Comparison of ENCODE assay signal across 15 mouse cellular contexts in genomic region chr10:99410754-99411153, GRCm38 (mm10).
DNase-seq lines count a peak whose midpoint lies in the region; ATAC-seq lines count a peak whose summit lies in the region.
"Had no signal": no experiment of that assay in that cellular context is flagged by ENCODE, and none has a peak within 500 bp of the region (broad histone marks: within the 10 kb centered on the region; RNA-seq: fewer than 3 reads in every experiment).

No protein-coding gene starts in this region.

- 27% methylated on average over 3 of the region's 3 CpGs for WGBS in heart, embryonic 11.5 days (ENCODE audit: insufficient replicate concordance)
- 90% methylated on average over 3 of the region's 3 CpGs for WGBS in forebrain, embryonic 12.5 days

- no peak for DNase-seq in heart, postnatal 25 days (ENCODE audit: low spot score)
- DNase-seq in 416B (ENCODE audit: low read depth) = peak; percentile 71
- peak; percentile 41 to 42 for DNase-seq in heart, postnatal 10 days
- peak; percentile 12 for DNase-seq in lung, postnatal 25 days (ENCODE audit: low spot score)
- no peak for DNase-seq in B cell, adult 2 months
- DNase-seq: cerebellum, adult 2 months; gastrocnemius, postnatal 10 days; left cerebral cortex, postnatal 4 days; right cerebral cortex, adult 18-20 months had no signal

- H3K4me1 ChIP-seq in heart, embryonic 11.5 days (ENCODE audit: control insufficient read depth, insufficient read depth, low read length) = 0 out of 2 replicates have a peak, but pooled peaks cover 8% of the 10 kb centered on the region
- no peaks in the 10 kb centered on the region for H3K4me1 ChIP-seq in forebrain, embryonic 12.5 days
- H3K4me1 ChIP-seq: intestine, embryonic 15.5 days had no signal

- no peak overlapping the region for H3K4me3 ChIP-seq in heart, embryonic 11.5 days (ENCODE audit: low read depth, low read length)
- no peak overlapping the region for H3K4me3 ChIP-seq in forebrain, embryonic 12.5 days (replicated peaks)
- H3K4me3 ChIP-seq: intestine, embryonic 15.5 days; myocyte had no signal

- H3K9me3 ChIP-seq in heart, embryonic 11.5 days (replicated peaks; ENCODE audit: control insufficient read depth, low read length) = no peaks in the 10 kb centered on the region; the same call in 1 of the 2 replicates
- H3K9me3 ChIP-seq in forebrain, embryonic 12.5 days = no peaks in the 10 kb centered on the region
- H3K9me3 ChIP-seq: intestine, embryonic 15.5 days had no signal

- intact Hi-C loops in heart, postnatal 25 days (cut with DNase I) = loop anchor here (5.0 to 10.0 kb wide), 3 partner anchors 47 to 243 kb away; no protein-coding TSS in a partner anchor
- intact Hi-C loops in heart, postnatal 10 days (cut with DNase I) = loop anchor here (2.0 to 5.0 kb wide), 3 partner anchors 50 to 243 kb away; no protein-coding TSS in a partner anchor

- peak; percentile 52; the same call in 1 of the 2 replicates for ATAC-seq in heart, embryonic 11.5 days (replicated peaks; ENCODE audit: insufficient number of reproducible peaks, low FRiP score, low TSS enrichment)
- no peak for ATAC-seq in forebrain, embryonic 12.5 days (ENCODE audit: low FRiP score)
- ATAC-seq in erythroid progenitor cell, adult 5-6 weeks (replicated peaks; ENCODE audit: low FRiP score, poor library complexity, severe bottlenecking) = no peak
- ATAC-seq: intestine, embryonic 15.5 days had no signal

- no peak overlapping the region for H3K9ac ChIP-seq in heart, embryonic 11.5 days (ENCODE audit: low read depth, low read length)
- H3K9ac ChIP-seq in forebrain, embryonic 12.5 days = no peak overlapping the region
- H3K9ac ChIP-seq: intestine, embryonic 15.5 days; liver, embryonic 14.5 days had no signal

- 0 out of 2 replicates have a peak overlapping the region, but pooled peaks have one; percentile 35 for H3K27ac ChIP-seq in heart, embryonic 11.5 days (ENCODE audit: low read depth, low read length)
- H3K27ac ChIP-seq in forebrain, embryonic 12.5 days = no peak overlapping the region
- H3K27ac ChIP-seq: intestine, embryonic 15.5 days; liver, embryonic 14.5 days had no signal

- H3K27me3 ChIP-seq in heart, embryonic 11.5 days (ENCODE audit: control insufficient read depth, insufficient read depth, low read length) = no peaks in the 10 kb centered on the region
- no peaks in the 10 kb centered on the region for H3K27me3 ChIP-seq in forebrain, embryonic 12.5 days
- H3K27me3 ChIP-seq: intestine, embryonic 15.5 days had no signal

- no peaks in the 10 kb centered on the region for H3K36me3 ChIP-seq in heart, embryonic 11.5 days (ENCODE audit: control insufficient read depth, insufficient read depth, low read length)
- H3K36me3 ChIP-seq in forebrain, embryonic 12.5 days (replicated peaks) = no peaks in the 10 kb centered on the region
- H3K36me3 ChIP-seq: intestine, embryonic 15.5 days had no signal

- no peak overlapping the region for H3K4me2 ChIP-seq in heart, embryonic 11.5 days
- no peak overlapping the region for H3K4me2 ChIP-seq in forebrain, embryonic 12.5 days
- H3K4me2 ChIP-seq: intestine, embryonic 15.5 days had no signal

Comparison
In these comparisons a context has a peak if more than half of its experiments do, and no peak if none do; other contexts are left out.
1. DNase-seq: peak in 416B (single experiment), heart, postnatal 10 days (2 of 2) and lung, postnatal 25 days (single experiment); none in heart, postnatal 25 days (single experiment) and B cell, adult 2 months (0 of 2).